Mouse (Mus musculus) urinary bladder, postnatal 14 days (tissue): ENCODE results near the gene Spred1.

Experiments used
- DNase-seq: peaks from one replicate; pipeline ENCODE4 v3.0.0; 2021; ENCODE audit warnings: low spot score

Spred1 gene

DNA sequence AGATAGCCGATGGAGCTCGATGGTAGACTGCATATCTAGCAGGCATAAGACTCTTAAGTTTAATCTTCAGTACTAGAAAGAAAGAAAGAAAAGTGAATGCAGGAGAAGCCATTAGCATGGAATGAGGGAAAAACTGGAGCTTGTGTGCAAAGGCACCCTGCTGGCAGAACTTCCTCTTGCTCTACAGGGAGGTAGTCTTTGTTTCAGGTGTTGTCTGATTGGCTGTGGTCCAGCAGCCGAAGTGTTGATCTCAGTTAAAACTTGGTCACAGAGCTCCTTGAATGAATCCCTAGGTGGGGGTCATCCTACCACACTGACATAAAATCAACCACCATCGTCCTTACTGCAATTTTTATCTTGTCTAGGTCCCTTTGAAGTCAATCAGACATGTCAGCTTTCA lies 55.8 kb downstream of the Spred1 start:
- DNase-seq = no peak

DNA sequence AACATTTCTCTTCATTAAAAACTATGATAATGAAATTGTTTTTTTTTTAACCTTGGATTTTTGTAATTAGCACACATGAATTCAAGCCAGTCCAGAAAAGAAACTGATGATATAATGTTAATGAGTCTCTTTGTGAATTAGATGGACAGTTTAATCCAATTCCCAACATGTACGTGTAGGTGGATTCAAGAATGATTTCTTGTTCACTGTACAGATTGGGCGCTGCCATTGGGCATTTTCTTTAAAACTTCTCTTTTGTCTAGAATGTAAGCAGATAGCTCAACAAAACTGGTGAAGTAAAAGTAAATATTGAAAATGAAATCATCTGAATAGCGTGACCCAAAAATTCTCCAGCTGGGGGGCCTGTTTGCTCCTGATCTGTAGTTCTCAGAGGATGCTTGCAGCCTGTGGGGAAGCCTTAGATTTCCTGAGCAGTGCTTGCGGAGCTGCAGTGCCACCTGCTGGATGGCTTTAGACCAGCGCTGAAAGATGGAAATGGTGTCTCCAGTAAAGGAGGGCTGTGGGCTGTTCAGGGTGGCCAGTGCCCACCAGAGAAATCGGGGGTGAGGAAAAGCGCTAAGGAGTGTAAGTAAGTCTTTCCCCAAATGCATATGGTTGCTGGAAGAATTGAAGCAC lies 59.2 kb downstream of the Spred1 start:
- DNase-seq = peak; percentile 78

DNA sequence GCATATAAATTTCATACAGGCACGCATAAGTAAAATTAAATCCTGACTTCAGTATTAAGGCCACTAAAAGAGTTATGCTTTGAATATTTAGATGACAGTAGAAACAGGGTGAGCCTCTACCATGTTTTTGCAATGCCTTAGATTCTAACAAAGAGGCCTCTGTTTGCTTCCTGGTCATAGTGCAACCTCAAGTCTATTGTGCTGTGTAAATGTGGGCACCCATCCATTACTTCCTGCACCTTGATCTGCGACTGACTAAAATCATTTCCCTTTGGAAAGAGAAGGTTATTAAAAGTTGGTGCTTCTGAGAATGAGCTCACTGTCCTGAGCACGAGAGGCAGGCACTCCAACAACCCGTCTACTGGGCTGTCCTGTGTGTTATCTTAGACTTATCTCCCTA lies 64.4 kb downstream of the Spred1 start:
- no peak for DNase-seq

DNA sequence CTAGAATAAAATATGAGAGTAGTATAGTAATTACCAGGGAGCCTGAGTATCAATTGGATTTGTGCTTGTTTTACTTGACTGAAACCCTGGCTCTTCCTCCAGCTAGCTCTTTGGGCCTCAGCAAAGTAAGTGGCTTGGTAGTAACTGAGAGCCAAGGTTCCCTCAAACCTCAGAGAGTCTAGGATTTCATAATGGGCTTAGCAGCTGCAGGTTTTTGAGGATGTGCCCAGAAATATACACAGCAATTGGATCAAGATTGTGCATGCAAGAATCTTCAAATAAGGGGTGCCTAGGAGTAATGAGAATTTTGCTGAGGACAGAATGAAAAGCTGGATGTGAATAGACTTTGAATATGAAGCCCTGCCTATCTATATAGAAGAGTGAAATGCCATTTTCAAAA lies 69.7 kb downstream of the Spred1 start:
- no peak for DNase-seq

DNA sequence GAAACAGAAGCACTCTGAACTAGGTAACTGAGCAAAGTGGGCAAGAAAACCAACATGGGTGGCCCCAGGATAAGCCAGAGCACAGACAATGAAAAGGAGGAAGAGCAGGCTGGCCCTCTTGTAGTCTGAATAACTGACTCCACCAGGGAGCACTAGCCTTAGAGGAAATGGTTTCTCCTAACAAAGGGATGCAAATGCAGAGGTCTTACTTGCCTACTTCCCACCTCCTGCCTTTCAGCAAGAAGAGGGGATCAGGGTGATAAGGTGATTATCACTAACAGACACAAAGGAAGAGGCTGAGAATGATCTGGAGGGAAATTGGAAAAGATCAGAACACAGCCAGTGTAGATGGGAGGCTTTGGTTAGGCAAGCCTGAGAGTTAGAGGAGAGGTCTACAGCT lies 73.1 kb downstream of the Spred1 start:
- no peak for DNase-seq

DNA sequence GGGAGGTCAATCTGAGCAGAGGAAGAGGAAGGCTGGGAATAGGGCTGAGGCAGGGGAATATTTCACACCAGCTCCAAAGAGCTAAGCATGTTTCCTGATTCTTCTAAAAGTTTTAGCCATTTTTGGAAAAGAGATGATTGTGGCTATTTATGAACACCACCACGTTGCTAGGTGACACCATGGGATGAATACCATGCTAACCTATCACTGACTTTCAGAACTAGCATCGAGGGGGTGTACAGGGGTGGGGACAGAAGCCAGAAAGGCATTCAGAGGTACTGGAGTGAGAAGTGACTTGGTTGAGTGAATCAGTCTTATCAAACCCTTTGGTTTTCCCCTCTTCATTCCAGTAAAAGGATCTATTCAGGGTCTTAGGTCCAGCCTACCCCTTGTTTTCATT lies 74.0 kb downstream of the Spred1 start:
- DNase-seq = no peak

DNA sequence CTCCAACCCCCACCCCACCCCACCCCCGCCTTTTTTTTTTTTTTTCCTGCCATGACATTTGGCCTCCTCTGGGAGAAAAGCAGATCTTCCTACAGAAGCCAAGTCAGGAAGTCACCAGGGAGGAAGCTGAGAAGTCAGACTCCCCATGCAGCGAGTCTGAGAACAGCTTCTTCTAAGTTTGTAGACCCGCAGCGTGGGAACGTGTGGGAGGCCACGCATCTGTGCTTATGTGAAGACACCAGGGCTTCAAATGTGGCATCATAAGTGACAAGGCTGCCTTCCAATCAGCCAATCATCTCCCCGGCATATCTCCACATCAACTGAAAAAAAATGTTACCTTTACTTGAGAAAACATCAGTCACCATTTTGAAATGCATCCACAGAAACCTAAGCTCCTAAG lies 74.4 kb downstream of the Spred1 start:
- DNase-seq = no peak

DNA sequence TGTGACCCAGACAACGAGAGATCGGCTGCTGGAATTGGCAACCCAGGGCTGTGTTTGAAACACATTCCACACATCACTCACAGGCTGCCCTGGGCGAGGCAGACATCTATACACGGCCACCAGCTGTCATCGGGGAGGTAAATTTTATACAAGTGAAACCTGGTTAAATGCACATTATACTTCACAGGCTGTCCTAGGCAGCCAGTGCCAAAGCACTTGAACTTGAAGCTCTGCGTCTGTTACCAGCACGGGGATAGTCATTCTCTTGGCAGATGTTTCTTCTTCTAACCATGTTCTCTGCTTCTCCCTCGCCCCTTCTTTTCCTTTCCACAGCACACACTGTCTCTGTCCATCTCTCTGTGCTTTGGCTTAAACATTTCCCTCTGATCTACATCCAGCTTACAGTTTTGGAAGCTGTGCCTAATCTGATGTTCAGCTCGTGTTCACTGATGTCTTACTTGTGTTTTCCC lies 79.7 kb downstream of the Spred1 start:
- no peak for DNase-seq

DNA sequence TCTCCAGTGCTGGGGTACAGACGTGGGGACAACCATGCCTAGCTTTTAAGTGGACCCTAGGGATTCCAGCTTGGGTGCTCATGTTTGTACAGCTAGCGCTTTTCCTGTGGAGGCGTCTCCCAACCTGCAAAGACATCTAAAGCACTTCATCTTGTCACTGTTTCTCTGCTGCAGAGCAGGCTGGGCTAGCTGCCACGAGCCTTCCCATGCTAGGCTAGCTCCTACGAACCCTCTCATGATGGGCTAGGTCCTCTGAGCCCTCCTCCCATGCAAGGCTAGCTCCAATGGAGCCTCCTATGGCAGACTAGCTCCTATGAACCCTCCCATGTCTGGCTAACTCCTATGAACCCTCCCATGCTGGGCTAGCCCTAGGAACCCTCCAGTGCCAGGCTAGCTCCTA lies 82.2 kb downstream of the Spred1 start:
- DNase-seq = no peak

DNA sequence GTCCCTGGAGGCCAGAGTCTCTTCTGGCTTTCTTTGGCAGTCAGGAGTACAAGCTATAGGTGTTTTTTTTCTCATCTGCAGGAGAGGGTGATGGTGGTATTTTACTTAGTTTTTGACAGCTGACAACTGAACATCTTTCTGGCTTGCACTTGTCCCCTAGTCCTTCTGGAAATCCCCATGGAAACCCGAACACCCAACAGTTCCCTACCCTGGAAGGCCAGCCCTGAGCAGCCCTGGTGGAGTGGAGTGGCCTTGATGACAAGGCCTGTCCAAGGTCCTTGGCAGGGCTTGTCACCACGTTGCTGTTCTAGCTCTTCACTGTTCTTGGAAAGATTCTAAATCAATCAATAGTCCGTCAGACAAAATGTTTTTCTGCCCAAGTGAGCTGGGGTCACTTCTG lies 83.4 kb downstream of the Spred1 start:
- no peak for DNase-seq

DNA sequence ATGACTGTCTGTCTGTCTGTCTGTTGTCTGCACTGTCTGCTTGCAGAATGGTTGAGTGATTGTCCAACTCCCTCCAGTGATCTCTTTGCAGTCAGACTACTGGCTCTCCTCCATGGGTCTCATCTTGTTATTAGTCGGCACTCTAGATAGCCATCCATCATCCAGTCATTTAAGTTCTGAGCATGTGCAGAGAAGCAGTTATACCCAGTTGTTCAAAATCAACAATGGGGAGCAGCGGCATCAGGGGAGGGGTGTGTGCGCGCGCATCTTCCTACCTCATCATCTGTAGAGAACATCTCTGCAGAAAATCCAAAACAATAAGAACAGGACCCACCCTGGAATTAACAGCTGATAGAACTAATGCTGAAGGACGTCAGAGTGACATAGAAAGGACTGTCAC lies 83.9 kb downstream of the Spred1 start:
- no peak for DNase-seq

DNA sequence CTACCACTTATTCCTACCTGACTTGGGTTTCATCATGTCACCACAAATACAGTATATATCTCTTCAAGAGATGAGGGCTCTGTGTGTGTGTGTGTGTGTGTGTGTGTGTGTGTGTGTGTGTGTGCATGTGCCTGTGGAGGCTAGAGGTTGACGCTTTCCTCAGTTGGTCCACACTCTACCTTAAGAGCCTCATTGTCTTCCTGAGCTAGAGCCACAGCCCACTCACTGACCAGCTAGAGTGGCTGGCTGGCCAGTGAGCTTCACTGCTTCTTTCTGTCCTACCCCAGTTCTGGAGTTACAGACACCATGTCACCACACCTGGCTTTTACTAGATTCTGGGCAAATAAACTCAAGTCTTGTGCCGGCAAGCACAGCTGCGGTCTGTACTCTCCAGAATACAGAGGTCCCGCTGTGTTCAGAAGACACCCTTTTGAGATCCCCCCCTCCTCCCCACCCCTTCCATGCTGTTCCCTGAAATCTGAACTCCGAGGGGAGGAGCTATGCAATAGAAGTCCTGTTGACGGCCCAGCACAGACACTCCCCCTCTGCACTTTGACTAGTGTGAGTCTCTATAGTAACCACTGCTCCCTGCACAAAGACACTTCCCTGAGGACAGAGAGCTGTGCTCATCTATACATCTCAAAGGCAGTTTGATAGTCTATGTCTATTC lies 89.4 kb downstream of the Spred1 start:
- peak; percentile 12 for DNase-seq

DNA sequence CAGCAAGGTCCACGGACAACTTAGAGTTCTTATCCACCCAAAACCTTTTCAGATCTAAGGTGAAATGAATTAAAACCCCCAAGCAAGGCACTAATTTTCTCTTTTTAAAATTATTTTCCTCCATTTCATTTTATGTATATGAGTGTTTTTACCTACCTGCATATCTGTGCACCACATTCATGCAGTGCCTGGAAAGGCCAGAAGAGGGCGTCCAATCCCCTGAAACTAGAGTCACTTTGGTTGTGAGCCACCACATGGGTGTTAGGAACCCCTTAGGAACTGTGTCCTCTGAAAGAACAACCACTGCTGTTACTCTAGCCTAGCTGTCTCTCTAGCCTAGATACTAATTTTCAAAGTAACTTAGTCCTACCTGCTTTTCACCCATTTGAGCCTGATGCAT lies 95.0 kb downstream of the Spred1 start:
- DNase-seq = no peak

DNA sequence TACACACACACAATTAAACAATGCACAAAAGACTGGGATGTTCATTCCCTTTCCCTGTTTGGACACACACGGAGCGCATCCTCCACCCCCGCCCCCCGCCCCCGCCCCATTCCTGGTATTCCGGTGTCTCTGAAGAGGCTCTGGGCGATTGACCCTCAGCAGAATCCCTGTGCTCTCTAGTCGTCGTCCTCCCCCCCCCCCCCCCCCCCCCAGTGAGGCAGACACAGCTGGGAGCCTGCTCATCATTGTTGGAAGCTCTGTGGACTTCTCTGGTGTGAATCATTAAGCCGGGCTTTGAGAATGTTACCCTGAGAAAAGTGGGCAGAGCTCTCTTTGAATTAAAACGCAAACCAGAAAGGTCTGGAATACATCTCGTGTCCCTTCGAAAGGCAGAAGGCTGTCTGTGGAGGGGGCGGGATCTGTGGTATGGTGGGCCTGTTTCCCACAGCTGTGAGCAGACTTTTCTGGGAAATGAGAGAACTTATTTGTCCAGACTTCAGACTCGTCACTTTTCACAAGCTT lies 96.6 kb downstream of the Spred1 start:
- no peak for DNase-seq

DNA sequence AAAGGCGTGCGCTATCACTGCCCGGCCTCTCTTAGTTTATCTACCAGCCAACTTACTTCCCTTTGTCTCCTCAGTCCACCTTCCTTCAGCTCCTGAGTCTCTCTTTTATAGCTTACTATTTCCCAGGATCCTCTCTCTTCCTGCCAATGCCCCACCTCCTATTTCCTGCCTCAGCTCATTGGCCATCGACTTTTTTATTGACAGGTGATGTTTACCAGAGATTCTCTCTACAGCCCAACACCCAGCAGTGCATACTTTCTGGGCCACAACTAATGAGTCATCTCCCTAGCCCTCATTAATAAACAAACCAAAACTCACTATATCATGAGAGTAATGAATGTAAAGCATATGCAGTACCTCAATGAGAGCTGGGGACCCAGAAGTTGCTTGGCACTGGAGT lies 98.4 kb downstream of the Spred1 start:
- DNase-seq = no peak

DNA sequence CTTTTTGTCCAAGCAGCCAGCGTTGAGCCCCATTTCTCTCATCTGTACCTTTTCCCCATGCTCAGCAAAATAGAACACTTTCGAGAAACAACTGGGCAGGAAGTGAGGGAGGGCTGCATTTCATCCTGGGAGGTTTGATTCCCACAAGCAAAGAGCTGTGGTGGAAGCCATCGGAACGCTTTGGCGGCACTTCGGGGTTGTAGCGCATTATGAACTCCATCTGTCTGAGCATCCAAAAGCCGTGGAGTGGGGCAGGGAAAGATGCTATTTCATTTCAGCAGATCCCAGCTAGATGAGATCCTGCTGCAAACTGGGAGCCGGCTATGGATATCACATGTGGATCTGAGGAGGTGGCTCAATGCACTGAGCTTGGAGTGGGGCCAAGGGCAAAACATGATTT lies 101.5 kb downstream of the Spred1 start:
- DNase-seq = no peak

DNA sequence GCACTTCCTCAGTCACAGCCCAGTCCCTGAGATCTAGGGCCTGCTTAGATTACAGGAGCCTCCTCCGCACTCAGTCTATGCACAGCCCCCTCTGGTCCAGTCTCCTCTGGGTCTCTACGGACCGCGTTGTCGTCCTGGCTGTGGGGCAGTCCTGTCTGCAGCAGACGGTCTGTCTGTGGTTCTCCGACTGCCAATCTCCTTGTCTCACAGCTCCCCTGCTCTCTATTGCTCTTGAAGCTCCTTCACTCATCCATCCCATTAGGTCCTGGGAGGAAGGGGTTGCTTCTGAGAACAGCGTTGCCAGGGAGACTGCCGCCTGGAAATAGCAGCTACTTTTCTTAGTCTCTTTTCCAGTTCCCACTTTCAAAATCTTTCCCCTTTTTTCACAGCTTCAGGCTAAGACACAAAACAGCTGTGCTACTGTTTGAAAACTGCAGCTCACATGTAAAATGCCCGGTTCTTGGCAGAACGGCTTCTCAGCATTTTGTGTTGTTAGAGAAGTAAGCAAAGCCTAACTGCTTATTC lies 107.5 kb downstream of the Spred1 start:
- no peak for DNase-seq

DNA sequence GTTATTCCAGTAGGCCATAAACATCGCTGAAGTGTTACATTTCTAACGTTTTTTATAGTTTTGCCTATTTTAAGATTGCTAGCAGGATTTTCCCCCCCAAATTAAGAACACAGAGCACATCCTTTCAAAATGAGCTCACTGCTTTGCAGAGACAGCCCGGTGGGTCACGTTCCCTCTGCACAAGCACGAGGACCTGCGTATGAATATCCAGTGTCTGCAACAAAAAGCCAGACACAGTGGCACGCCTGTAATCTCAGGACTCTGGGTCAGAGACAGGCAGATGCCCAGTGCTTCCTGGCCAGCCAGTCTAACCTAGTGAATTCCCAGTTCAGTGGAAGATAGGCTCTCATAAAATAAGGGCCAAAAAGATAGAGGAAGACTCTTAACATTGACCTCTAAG lies 109.1 kb downstream of the Spred1 start:
- DNase-seq = no peak

DNA sequence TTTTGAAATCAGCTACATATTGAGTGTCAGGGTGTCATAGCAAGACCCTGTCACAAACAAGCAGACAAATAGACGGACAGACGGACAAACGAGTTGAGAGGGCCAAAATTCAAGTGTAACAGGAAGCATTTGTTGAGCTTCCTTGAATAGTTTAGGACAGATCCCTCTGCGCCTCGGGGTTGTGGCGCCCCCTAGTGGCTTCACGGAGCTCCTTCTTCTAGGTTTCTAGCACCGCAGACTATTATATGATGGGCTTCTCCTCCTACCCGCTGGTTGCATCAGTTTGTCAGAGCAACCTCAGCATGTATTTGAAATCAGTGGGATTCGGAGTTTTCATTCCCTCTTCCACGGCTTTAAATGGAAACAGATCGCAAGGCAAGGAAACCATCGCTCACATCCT lies 110.1 kb downstream of the Spred1 start:
- peak; percentile 84 for DNase-seq
